Mouse (Mus musculus): Measurements from ENCODE around the gene Cer1. TPM values are rescaled to one million over a fixed set of nuclear protein-coding genes. Genes with fewer than 3 reads are reported as not detected.
A peak's percentile ranks its signal among the peaks of the same experiment; 100 is the strongest.

Gene Cer1
- polyA plus RNA-seq, 1 experiment from 2014 or later = 0.07 TPM

- H3K9ac ChIP-seq (ENCODE audit: low read depth, low read length) = no peak overlapping the region
- 0 out of 2 replicates have a peak, but pooled peaks cover 3% of the 10 kb centered on the region for H3K9me3 ChIP-seq (ENCODE audit: control insufficient read depth, low read length)
- H3K4me3 ChIP-seq (ENCODE audit: low read length) = no peak overlapping the region
- 59% methylated on average over 4 of the region's 4 CpGs for WGBS
- no peak overlapping the region for H3K27ac ChIP-seq (ENCODE audit: low read length)
- ATAC-seq = no peak
- no peaks in the 10 kb centered on the region for H3K27me3 ChIP-seq (replicated peaks; ENCODE audit: control insufficient read depth, insufficient read depth, low read length)
- H3K4me1 ChIP-seq (ENCODE audit: control insufficient read depth, insufficient read depth, low read length) = no peaks in the 10 kb centered on the region
- no peaks in the 10 kb centered on the region for H3K36me3 ChIP-seq (ENCODE audit: control insufficient read depth, insufficient read depth, low read length)
- no peak overlapping the region for H3K4me2 ChIP-seq (ENCODE audit: low read depth, low read length)
Measured at GRCm38 (mm10) chr4:82867111-82867510, 17.8 kb downstream of the Cer1 start.

GRCm38 (mm10) chr4:82864974-82865699, 19.8 kb downstream of the Cer1 start:
- 74% methylated on average over 8 of the region's 8 CpGs for WGBS
- peak; percentile 43 for ATAC-seq
- no peak overlapping the region for H3K27ac ChIP-seq (ENCODE audit: low read length)
- no peak overlapping the region for H3K4me2 ChIP-seq (ENCODE audit: low read depth, low read length)
- H3K4me1 ChIP-seq (ENCODE audit: control insufficient read depth, insufficient read depth, low read length) = no peaks in the 10 kb centered on the region
- no peaks in the 10 kb centered on the region for H3K27me3 ChIP-seq (replicated peaks; ENCODE audit: control insufficient read depth, insufficient read depth, low read length)
- no peak overlapping the region for H3K9ac ChIP-seq (ENCODE audit: low read depth, low read length)
- 0 out of 2 replicates have a peak, but pooled peaks cover under 1% of the 10 kb centered on the region for H3K9me3 ChIP-seq (ENCODE audit: control insufficient read depth, low read length)
- H3K4me3 ChIP-seq (ENCODE audit: low read length) = no peak overlapping the region
- no peaks in the 10 kb centered on the region for H3K36me3 ChIP-seq (ENCODE audit: control insufficient read depth, insufficient read depth, low read length)

- Histone ChIP-seq H3K27ac (ENCODE audit: low read length) (no peak overlapping the region), H3K27me3 (replicated peaks; ENCODE audit: control insufficient read depth, insufficient read depth, low read length) (no peaks in the 10 kb centered on the region), H3K4me1 (ENCODE audit: control insufficient read depth, insufficient read depth, low read length) (peaks cover 6% of the 10 kb centered on the region), H3K4me3 (ENCODE audit: low read length) (no peak overlapping the region), H3K9me3 (ENCODE audit: control insufficient read depth, low read length) (no peaks in the 10 kb centered on the region), H3K4me2 (ENCODE audit: low read depth, low read length) (no peak overlapping the region), H3K9ac (ENCODE audit: low read depth, low read length) (no peak overlapping the region), H3K36me3 (ENCODE audit: control insufficient read depth, insufficient read depth, low read length) (no peaks in the 10 kb centered on the region)
- WGBS = 90% methylated on average over 8 of the region's 8 CpGs
- ATAC-seq = no peak
Measured at GRCm38 (mm10) chr4:82863316-82863715, 21.6 kb downstream of the Cer1 start.

- H3K9ac ChIP-seq (ENCODE audit: low read depth, low read length) = no peak overlapping the region
- WGBS = 91% methylated on average over 2 of the region's 2 CpGs
- no peak overlapping the region for H3K4me3 ChIP-seq (ENCODE audit: low read length)
- H3K4me1 ChIP-seq (ENCODE audit: control insufficient read depth, insufficient read depth, low read length) = peaks cover 7% of the 10 kb centered on the region
- no peaks in the 10 kb centered on the region for H3K9me3 ChIP-seq (ENCODE audit: control insufficient read depth, low read length)
- no peak overlapping the region for H3K4me2 ChIP-seq (ENCODE audit: low read depth, low read length)
- H3K27ac ChIP-seq (ENCODE audit: low read length) = no peak overlapping the region
- H3K27me3 ChIP-seq (replicated peaks; ENCODE audit: control insufficient read depth, insufficient read depth, low read length) = no peaks in the 10 kb centered on the region
- no peak for ATAC-seq
- H3K36me3 ChIP-seq (ENCODE audit: control insufficient read depth, insufficient read depth, low read length) = no peaks in the 10 kb centered on the region
Measured at GRCm38 (mm10) chr4:82861451-82861850, 23.5 kb downstream of the Cer1 start.

- no peaks in the 10 kb centered on the region for H3K9me3 ChIP-seq (ENCODE audit: control insufficient read depth, low read length)
- no peak overlapping the region for H3K4me2 ChIP-seq (ENCODE audit: low read depth, low read length)
- H3K4me3 ChIP-seq (ENCODE audit: low read length) = no peak overlapping the region
- 43% methylated on average over 3 of the region's 3 CpGs for WGBS
- H3K27me3 ChIP-seq (replicated peaks; ENCODE audit: control insufficient read depth, insufficient read depth, low read length) = no peaks in the 10 kb centered on the region
- ATAC-seq = peak; percentile 28; the same call in 1 of the 2 replicates
- H3K36me3 ChIP-seq (ENCODE audit: control insufficient read depth, insufficient read depth, low read length) = no peaks in the 10 kb centered on the region
- peak overlapping the region; percentile 61; the same call in 1 of the 2 replicates for H3K27ac ChIP-seq (ENCODE audit: low read length)
- H3K4me1 ChIP-seq (ENCODE audit: control insufficient read depth, insufficient read depth, low read length) = peaks cover 7% of the 10 kb centered on the region
- H3K9ac ChIP-seq (ENCODE audit: low read depth, low read length) = no peak overlapping the region
Measured at GRCm38 (mm10) chr4:82860566-82860965, 24.4 kb downstream of the Cer1 start.

GRCm38 (mm10) chr4:82859131-82860125, 25.5 kb downstream of the Cer1 start, which contains the start of gene Zdhhc21:
Gene Zdhhc21, minus strand, starts transcription at chr4:82859958.
- WGBS = under 1% methylated on average over 68 of the region's 82 CpGs
- Histone ChIP-seq H3K4me3 (ENCODE audit: low read length) (peak within 1 kb of the TSS; percentile 85), H3K27me3 (replicated peaks; ENCODE audit: control insufficient read depth, insufficient read depth, low read length) (no peaks in the 10 kb centered on the region), H3K4me1 (ENCODE audit: control insufficient read depth, insufficient read depth, low read length) (peaks cover 7% of the 10 kb centered on the region), H3K27ac (ENCODE audit: low read length) (peak within 1 kb of the TSS; percentile 71), H3K9ac (ENCODE audit: low read depth, low read length) (peak within 1 kb of the TSS; percentile 91), H3K9me3 (ENCODE audit: control insufficient read depth, low read length) (no peaks in the 10 kb centered on the region), H3K4me2 (ENCODE audit: low read depth, low read length) (peak within 1 kb of the TSS; percentile 80), H3K36me3 (ENCODE audit: control insufficient read depth, insufficient read depth, low read length) (no peaks in the 10 kb centered on the region)
- peak; percentile 96 for ATAC-seq

- 21% methylated on average over 4 of the region's 4 CpGs for WGBS
- no peaks in the 10 kb centered on the region for H3K27me3 ChIP-seq (replicated peaks; ENCODE audit: control insufficient read depth, insufficient read depth, low read length)
- H3K9me3 ChIP-seq (ENCODE audit: control insufficient read depth, low read length) = no peaks in the 10 kb centered on the region
- peak overlapping the region; percentile 85 for H3K4me3 ChIP-seq (ENCODE audit: low read length)
- ATAC-seq = no peak
- peaks cover 7% of the 10 kb centered on the region for H3K4me1 ChIP-seq (ENCODE audit: control insufficient read depth, insufficient read depth, low read length)
- H3K36me3 ChIP-seq (ENCODE audit: control insufficient read depth, insufficient read depth, low read length) = no peaks in the 10 kb centered on the region
- H3K4me2 ChIP-seq (ENCODE audit: low read depth, low read length) = peak overlapping the region; percentile 80
- peak overlapping the region; percentile 91 for H3K9ac ChIP-seq (ENCODE audit: low read depth, low read length)
- no peak overlapping the region for H3K27ac ChIP-seq (ENCODE audit: low read length)
Measured at GRCm38 (mm10) chr4:82858431-82859010, 26.4 kb downstream of the Cer1 start.

- no peak overlapping the region for H3K27ac ChIP-seq (ENCODE audit: low read length)
- H3K9ac ChIP-seq (ENCODE audit: low read depth, low read length) = no peak overlapping the region
- H3K4me2 ChIP-seq (ENCODE audit: low read depth, low read length) = no peak overlapping the region
- no peak for ATAC-seq
- no peak overlapping the region for H3K4me3 ChIP-seq (ENCODE audit: low read length)
- peaks cover 5% of the 10 kb centered on the region; the same call in 1 of the 2 replicates for H3K36me3 ChIP-seq (ENCODE audit: control insufficient read depth, insufficient read depth, low read length)
- H3K9me3 ChIP-seq (ENCODE audit: control insufficient read depth, low read length) = no peaks in the 10 kb centered on the region
- no peaks in the 10 kb centered on the region for H3K27me3 ChIP-seq (replicated peaks; ENCODE audit: control insufficient read depth, insufficient read depth, low read length)
- WGBS = 92% methylated on average over 3 of the region's 3 CpGs
- H3K4me1 ChIP-seq (ENCODE audit: control insufficient read depth, insufficient read depth, low read length) = peaks cover 7% of the 10 kb centered on the region
Measured at GRCm38 (mm10) chr4:82856986-82857385, 28.0 kb downstream of the Cer1 start.

- Histone ChIP-seq H3K9me3 (ENCODE audit: control insufficient read depth, low read length) (no peaks in the 10 kb centered on the region), H3K9ac (ENCODE audit: low read depth, low read length) (no peak overlapping the region), H3K27me3 (replicated peaks; ENCODE audit: control insufficient read depth, insufficient read depth, low read length) (no peaks in the 10 kb centered on the region), H3K4me3 (ENCODE audit: low read length) (no peak overlapping the region), H3K4me1 (ENCODE audit: control insufficient read depth, insufficient read depth, low read length) (peaks cover 6% of the 10 kb centered on the region), H3K4me2 (ENCODE audit: low read depth, low read length) (no peak overlapping the region), H3K36me3 (ENCODE audit: control insufficient read depth, insufficient read depth, low read length) (peaks cover 5% of the 10 kb centered on the region; the same call in 1 of the 2 replicates), H3K27ac (ENCODE audit: low read length) (no peak overlapping the region)
- 86% methylated on average over 2 of the region's 2 CpGs for WGBS
- no peak for ATAC-seq
Measured at GRCm38 (mm10) chr4:82853809-82854208, 31.1 kb downstream of the Cer1 start.

All from intestine, embryonic 16.5 days (tissue).